Mouse (Mus musculus): ENCODE measurements around the gene Ddrgk1. TPM values are rescaled to one million over a fixed set of nuclear protein-coding genes. Genes with fewer than 3 reads are reported as not detected.

Ddrgk1 gene
- 6.7 TPM for polyA plus RNA-seq (2014; fragmentation: Illumina TruSeq; extraction: RNeasy Lipid Tissue Mini Kit (QIAGEN cat#74804))

DNA sequence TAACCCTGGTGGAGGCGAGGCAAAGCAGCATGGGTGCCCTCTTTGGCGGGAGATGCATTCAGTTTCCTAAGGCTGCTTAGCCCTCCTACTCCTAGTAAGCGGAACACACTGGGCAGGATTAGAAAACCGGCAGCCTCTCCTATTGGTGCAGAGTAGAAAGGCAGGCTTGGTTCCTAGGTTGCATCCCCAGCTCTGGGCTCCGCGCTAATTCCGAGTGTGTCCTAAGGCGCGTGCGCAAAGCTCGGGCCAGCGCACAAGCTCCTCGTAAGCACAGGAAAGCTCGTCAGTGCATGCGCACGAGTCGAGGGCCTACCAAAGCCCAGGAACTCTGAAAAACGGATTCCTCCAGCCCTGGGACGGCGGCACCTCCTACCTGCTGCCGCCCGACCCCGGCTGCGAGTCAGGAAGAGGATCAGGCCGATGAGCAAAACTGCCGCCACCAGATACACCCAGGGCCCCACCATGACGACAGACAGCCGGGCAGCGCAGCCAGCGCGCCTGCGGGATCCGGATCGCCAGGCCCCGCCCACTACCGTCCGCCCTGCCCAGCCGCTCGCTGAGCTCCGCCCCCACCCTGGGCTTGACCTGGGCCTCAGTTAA lies at the start of gene Ddrgk1:
Gene Ddrgk1, minus strand, starts transcription at position 558 of the 600 bp plus-strand sequence.

GRCm38 (mm10) chr2:130697153-130697810 lies 32.8 kb upstream of the Ddrgk1 start, which contains the start of gene Slc4a11:
Gene Slc4a11 (minus strand): TSS chr2:130697519.

DNA sequence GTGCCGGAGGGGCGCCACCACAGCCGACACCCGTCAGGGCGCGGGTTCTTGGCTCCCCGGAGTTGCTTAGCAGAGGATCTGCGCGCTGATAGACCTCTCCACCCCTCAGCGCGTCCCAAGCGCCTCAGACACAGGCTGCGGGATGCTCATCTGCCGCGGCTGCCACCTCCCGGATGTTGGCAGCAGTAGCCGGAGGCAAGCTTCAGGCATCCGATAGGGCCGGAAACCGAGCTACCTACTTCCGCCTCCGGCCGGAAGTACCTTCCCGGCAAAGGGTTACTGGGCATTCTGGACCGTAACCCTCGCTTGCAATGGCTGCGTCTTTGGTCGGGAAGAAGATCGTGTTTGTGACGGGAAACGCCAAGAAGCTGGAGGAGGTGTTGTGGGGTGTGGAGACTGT lies 3.1 kb upstream of the Ddrgk1 start, which contains the start of gene Itpa:
Gene Itpa, plus strand, starts transcription at position 52 of the 400 bp plus-strand sequence.

GRCm38 (mm10) chr2:130642684-130643369 lies 21.6 kb downstream of the Ddrgk1 start, which contains the start of gene Lzts3:
Gene Lzts3 (minus strand): TSS chr2:130642803.

GRCm38 (mm10) chr2:130629839-130630203 lies 34.6 kb downstream of the Ddrgk1 start, which contains the start of the genes Fastkd5 and Ubox5:
Gene Fastkd5 (minus strand): TSS chr2:130630027.
Gene Ubox5 (minus strand): TSS chr2:130630038.

Other genes with a start within 250 kb of the Ddrgk1 start
- gene Vps16, start 240.3 kb downstream of the Ddrgk1 start, polyA plus RNA-seq (2014; fragmentation: Illumina TruSeq; extraction: RNeasy Lipid Tissue Mini Kit (QIAGEN cat#74804)) = 15.9 TPM
- gene Pced1a, start 240.0 kb downstream of the Ddrgk1 start, polyA plus RNA-seq (2014; fragmentation: Illumina TruSeq; extraction: RNeasy Lipid Tissue Mini Kit (QIAGEN cat#74804)) = 5.3 TPM
- gene Ptpra, start 214.4 kb downstream of the Ddrgk1 start, polyA plus RNA-seq (2014; fragmentation: Illumina TruSeq; extraction: RNeasy Lipid Tissue Mini Kit (QIAGEN cat#74804)) = 185 TPM
- 1.1 TPM for gene Mrps26, start 100.9 kb downstream of the Ddrgk1 start, polyA plus RNA-seq (2014; fragmentation: Illumina TruSeq; extraction: RNeasy Lipid Tissue Mini Kit (QIAGEN cat#74804))
- not detected for gene Oxt, start 88.5 kb downstream of the Ddrgk1 start, polyA plus RNA-seq (2014; fragmentation: Illumina TruSeq; extraction: RNeasy Lipid Tissue Mini Kit (QIAGEN cat#74804))
- not detected for gene Avp, start 82.1 kb downstream of the Ddrgk1 start, polyA plus RNA-seq (2014; fragmentation: Illumina TruSeq; extraction: RNeasy Lipid Tissue Mini Kit (QIAGEN cat#74804))
- 28.9 TPM for gene Fastkd5, start 34.6 kb downstream of the Ddrgk1 start, polyA plus RNA-seq (2014; fragmentation: Illumina TruSeq; extraction: RNeasy Lipid Tissue Mini Kit (QIAGEN cat#74804))
- 7.9 TPM for gene Ubox5, start 34.6 kb downstream of the Ddrgk1 start, polyA plus RNA-seq (2014; fragmentation: Illumina TruSeq; extraction: RNeasy Lipid Tissue Mini Kit (QIAGEN cat#74804))
- 1.4 TPM for gene Lzts3, start 21.9 kb downstream of the Ddrgk1 start, polyA plus RNA-seq (2014; fragmentation: Illumina TruSeq; extraction: RNeasy Lipid Tissue Mini Kit (QIAGEN cat#74804))
- gene Itpa, start 3.0 kb upstream of the Ddrgk1 start, polyA plus RNA-seq (2014; fragmentation: Illumina TruSeq; extraction: RNeasy Lipid Tissue Mini Kit (QIAGEN cat#74804)) = 42.6 TPM
- gene Slc4a11, start 32.9 kb upstream of the Ddrgk1 start, polyA plus RNA-seq (2014; fragmentation: Illumina TruSeq; extraction: RNeasy Lipid Tissue Mini Kit (QIAGEN cat#74804)) = 0.46 TPM
- 45.1 TPM for gene 4930402H24Rik, start 241.7 kb upstream of the Ddrgk1 start, polyA plus RNA-seq (2014; fragmentation: Illumina TruSeq; extraction: RNeasy Lipid Tissue Mini Kit (QIAGEN cat#74804))
- 39.7 TPM for gene Atrn, start 241.8 kb upstream of the Ddrgk1 start, polyA plus RNA-seq (2014; fragmentation: Illumina TruSeq; extraction: RNeasy Lipid Tissue Mini Kit (QIAGEN cat#74804))

All from ovary, adult 10 weeks (tissue).